Mouse (Mus musculus) stomach, embryonic 15.5 days (tissue): ENCODE data around the gene Ankrd23. TPM values are rescaled to one million over a fixed set of nuclear protein-coding genes. Genes with fewer than 3 reads are reported as not detected.
A peak's percentile ranks its signal among the peaks of the same experiment; 100 is the strongest.

Experiments
- ATAC-seq: fragments of 200-750 bp; cut with Nextera tagmentation; 2 replicates; pipeline ENCODE4 v1.8.0; 2017; ENCODE audit warnings: low read depth, moderate number of reproducible peaks, moderate TSS enrichment; ENCODE audit not compliant: insufficient read depth, low FRiP score
- H3K27ac ChIP-seq: fragments of 300-500 bp; sonication (generic); 2 replicates; pipeline ENCODE4 v1.5.1; 2015; ENCODE audit warnings: mild to moderate bottlenecking, inconsistent platforms
- H3K27me3 ChIP-seq: fragments of 300-500 bp; sonication (generic); replicated peaks from 2 replicates; pipeline ENCODE4 v1.6.1; 2015; ENCODE audit warnings: inconsistent platforms
- H3K36me3 ChIP-seq: fragments of 300-500 bp; sonication (generic); 2 replicates; pipeline ENCODE4 v1.6.1; 2015; ENCODE audit warnings: inconsistent platforms
- H3K4me1 ChIP-seq: fragments of 300-500 bp; sonication (generic); 2 replicates; pipeline ENCODE4 v1.6.1; 2015; ENCODE audit warnings: inconsistent platforms
- H3K4me2 ChIP-seq: fragments of 300-500 bp; sonication (generic); 2 replicates; pipeline ENCODE4 v1.6.1; 2015; ENCODE audit warnings: mild to moderate bottlenecking, inconsistent platforms
- H3K4me3 ChIP-seq: fragments of 300-500 bp; sonication (generic); replicated peaks from 2 replicates; pipeline ENCODE4 v1.5.1; 2015; ENCODE audit warnings: inconsistent platforms
- H3K9ac ChIP-seq: fragments of 300-500 bp; sonication (generic); 2 replicates; pipeline ENCODE4 v1.6.1; 2015; ENCODE audit warnings: inconsistent platforms
- H3K9me3 ChIP-seq: fragments of 300-500 bp; sonication (generic); 2 replicates; pipeline ENCODE4 v1.6.1; 2016; ENCODE audit warnings: inconsistent platforms
- WGBS: fragments of 180-500 bp; shearing (Covaris S2); methylation state at CpG from one replicate; pipeline ENCODE4 v1.1.7; 2015; 5-methylcytosine and 5-hydroxymethylcytosine counted together
- polyA plus RNA-seq: library from polyadenylated mRNA; unstranded; fragments of >200 nt; fragmentation: Nextera tagmentation; extraction: Ambion mirVana; gene quantifications from 2 replicates; pipeline ENCODE4 v1.2.1, GENCODE M21; 2015

Ankrd23 gene
- polyA plus RNA-seq, 1 experiment from 2014 or later = 20.5 TPM

GRCm38 (mm10) chr1:36511289-36512021, 25.2 kb downstream of the Ankrd23 start, which contains the start of gene Cnnm3:
Gene Cnnm3, plus strand, starts transcription at chr1:36511867.
- Histone ChIP-seq H3K4me3 (peak within 1 kb of the TSS; percentile 79), H3K4me1 (peaks cover 18% of the 10 kb centered on the region), H3K9me3 (no peaks in the 10 kb centered on the region), H3K36me3 (0 out of 2 replicates have a peak, but pooled peaks cover 4% of the 10 kb centered on the region), H3K9ac (peak within 1 kb of the TSS; percentile 44), H3K27me3 (no peaks in the 10 kb centered on the region), H3K4me2 (peak within 1 kb of the TSS; percentile 89), H3K27ac (peak within 1 kb of the TSS; percentile 97)
- ATAC-seq = peak; percentile 99
- 2% methylated on average over 48 of the region's 51 CpGs for WGBS

GRCm38 (mm10) chr1:36508238-36508637, 28.4 kb downstream of the Ankrd23 start:
- WGBS = 78% methylated on average over 5 of the region's 5 CpGs
- Histone ChIP-seq H3K4me3 (no peak overlapping the region), H3K9me3 (no peaks in the 10 kb centered on the region), H3K4me2 (no peak overlapping the region), H3K27ac (no peak overlapping the region), H3K4me1 (peaks cover 6% of the 10 kb centered on the region; the same call in 1 of the 2 replicates), H3K27me3 (no peaks in the 10 kb centered on the region), H3K36me3 (no peaks in the 10 kb centered on the region), H3K9ac (no peak overlapping the region)
- no peak for ATAC-seq

- Histone ChIP-seq H3K4me3 (no peak overlapping the region), H3K27ac (no peak overlapping the region), H3K4me1 (no peaks in the 10 kb centered on the region), H3K9me3 (no peaks in the 10 kb centered on the region), H3K27me3 (no peaks in the 10 kb centered on the region), H3K4me2 (no peak overlapping the region), H3K36me3 (peaks cover 5% of the 10 kb centered on the region; the same call in 1 of the 2 replicates), H3K9ac (no peak overlapping the region)
- ATAC-seq = no peak
- WGBS = 7% methylated on average over 3 of the region's 3 CpGs
Observed at GRCm38 (mm10) chr1:36501261-36501660, 35.4 kb downstream of the Ankrd23 start.

- no peak overlapping the region for H3K4me3 ChIP-seq
- H3K27ac ChIP-seq = no peak overlapping the region
- peaks cover 3% of the 10 kb centered on the region; the same call in 1 of the 2 replicates for H3K4me1 ChIP-seq
- no peak overlapping the region; the same call in 1 of the 2 replicates for H3K9ac ChIP-seq
- peaks cover 5% of the 10 kb centered on the region; the same call in 1 of the 2 replicates for H3K36me3 ChIP-seq
- ATAC-seq = no peak
- 70% methylated on average over 2 of the region's 2 CpGs for WGBS
- no peaks in the 10 kb centered on the region for H3K9me3 ChIP-seq
- H3K27me3 ChIP-seq = no peaks in the 10 kb centered on the region
- H3K4me2 ChIP-seq = no peak overlapping the region
Observed at GRCm38 (mm10) chr1:36497312-36497711, 39.4 kb downstream of the Ankrd23 start.

GRCm38 (mm10) chr1:36496719-36497118, 40.0 kb downstream of the Ankrd23 start:
- peaks cover 7% of the 10 kb centered on the region; the same call in 1 of the 2 replicates for H3K4me1 ChIP-seq
- no peaks in the 10 kb centered on the region for H3K27me3 ChIP-seq
- no peak overlapping the region for H3K27ac ChIP-seq
- no peak overlapping the region for H3K9ac ChIP-seq
- H3K4me3 ChIP-seq = no peak overlapping the region
- H3K4me2 ChIP-seq = no peak overlapping the region
- H3K9me3 ChIP-seq = no peaks in the 10 kb centered on the region
- peaks cover 5% of the 10 kb centered on the region; the same call in 1 of the 2 replicates for H3K36me3 ChIP-seq
- WGBS = 35% methylated on average over 2 of the region's 2 CpGs
- ATAC-seq = no peak

GRCm38 (mm10) chr1:36493299-36493698, 43.4 kb downstream of the Ankrd23 start:
- no peak for ATAC-seq
- 63% methylated on average over 6 of the region's 6 CpGs for WGBS
- Histone ChIP-seq H3K4me1 (peaks cover 7% of the 10 kb centered on the region; the same call in 1 of the 2 replicates), H3K4me2 (no peak overlapping the region), H3K9me3 (no peaks in the 10 kb centered on the region), H3K27ac (no peak overlapping the region), H3K36me3 (0 out of 2 replicates have a peak, but pooled peaks cover 1% of the 10 kb centered on the region), H3K4me3 (no peak overlapping the region), H3K27me3 (no peaks in the 10 kb centered on the region), H3K9ac (no peak overlapping the region)

GRCm38 (mm10) chr1:36492416-36493139, 44.1 kb downstream of the Ankrd23 start:
- H3K27me3 ChIP-seq = no peaks in the 10 kb centered on the region
- H3K4me3 ChIP-seq = no peak overlapping the region
- H3K9ac ChIP-seq = no peak overlapping the region
- H3K4me2 ChIP-seq = no peak overlapping the region
- peaks cover 7% of the 10 kb centered on the region; the same call in 1 of the 2 replicates for H3K4me1 ChIP-seq
- WGBS = 40% methylated on average over 9 of the region's 9 CpGs
- no peaks in the 10 kb centered on the region for H3K9me3 ChIP-seq
- peak; percentile 88 for ATAC-seq
- no peaks in the 10 kb centered on the region for H3K36me3 ChIP-seq
- no peak overlapping the region for H3K27ac ChIP-seq

- no peak overlapping the region for H3K27ac ChIP-seq
- H3K36me3 ChIP-seq = no peaks in the 10 kb centered on the region
- no peaks in the 10 kb centered on the region for H3K27me3 ChIP-seq
- H3K4me1 ChIP-seq = peaks cover 7% of the 10 kb centered on the region; the same call in 1 of the 2 replicates
- H3K4me3 ChIP-seq = no peak overlapping the region
- no peak overlapping the region for H3K9ac ChIP-seq
- 79% methylated on average over 6 of the region's 6 CpGs for WGBS
- no peak overlapping the region for H3K4me2 ChIP-seq
- ATAC-seq = no peak
- H3K9me3 ChIP-seq = no peaks in the 10 kb centered on the region
Observed at GRCm38 (mm10) chr1:36489661-36490060, 47.0 kb downstream of the Ankrd23 start.

- Histone ChIP-seq H3K4me1 (peaks cover 2% of the 10 kb centered on the region; the same call in 1 of the 2 replicates), H3K27ac (no peak overlapping the region), H3K9me3 (no peaks in the 10 kb centered on the region), H3K9ac (no peak overlapping the region), H3K27me3 (no peaks in the 10 kb centered on the region), H3K4me2 (no peak overlapping the region), H3K36me3 (no peaks in the 10 kb centered on the region), H3K4me3 (no peak overlapping the region)
- ATAC-seq = no peak
- 86% methylated on average over 9 of the region's 9 CpGs for WGBS
Observed at GRCm38 (mm10) chr1:36487111-36487510, 49.6 kb downstream of the Ankrd23 start.

GRCm38 (mm10) chr1:36485080-36485479, 51.6 kb downstream of the Ankrd23 start:
- no peak for ATAC-seq

GRCm38 (mm10) chr1:36483825-36484224, 52.9 kb downstream of the Ankrd23 start:
- WGBS = 62% methylated on average over 4 of the region's 4 CpGs
- no peak for ATAC-seq
- H3K4me1 ChIP-seq = 0 out of 2 replicates have a peak, but pooled peaks cover 2% of the 10 kb centered on the region
- H3K27me3 ChIP-seq = no peaks in the 10 kb centered on the region
- no peaks in the 10 kb centered on the region for H3K36me3 ChIP-seq
- H3K4me2 ChIP-seq = no peak overlapping the region
- H3K4me3 ChIP-seq = no peak overlapping the region
- H3K27ac ChIP-seq = no peak overlapping the region
- H3K9me3 ChIP-seq = no peaks in the 10 kb centered on the region
- H3K9ac ChIP-seq = no peak overlapping the region

More at GRCm38 (mm10) chr1:36485080-36485479, 51.6 kb downstream of the Ankrd23 start:
- H3K4me3 ChIP-seq = no peak overlapping the region
- no peaks in the 10 kb centered on the region for H3K36me3 ChIP-seq
- no peak overlapping the region for H3K27ac ChIP-seq
- no peak overlapping the region for H3K9ac ChIP-seq
- 43% methylated on average over 7 of the region's 7 CpGs for WGBS
- no peaks in the 10 kb centered on the region for H3K9me3 ChIP-seq
- no peak overlapping the region for H3K4me2 ChIP-seq
- H3K4me1 ChIP-seq = no peaks in the 10 kb centered on the region
- H3K27me3 ChIP-seq = no peaks in the 10 kb centered on the region
